Mouse (Mus musculus) heart, embryonic 16.5 days (tissue): Measurements from ENCODE around the gene Cep57l1. TPM values are rescaled to one million over a fixed set of nuclear protein-coding genes. Genes with fewer than 3 reads are reported as not detected.

Source experiments
- ATAC-seq: fragments of 200-750 bp; cut with Nextera tagmentation; replicated peaks from 2 replicates; pipeline ENCODE4 v1.8.0; 2017; ENCODE audit warnings: moderate number of reproducible peaks; ENCODE audit not compliant: insufficient read depth, low FRiP score; ENCODE audit errors: extremely low read depth
- H3K27ac ChIP-seq: fragments of 300-500 bp; sonication (generic); 2 replicates; pipeline ENCODE4 v1.5.1; 2014; ENCODE audit warnings: mild to moderate bottlenecking, low read length, control low read depth, moderate library complexity
- H3K27me3 ChIP-seq: fragments of 300-500 bp; sonication (generic); 2 replicates; pipeline ENCODE4 v1.6.1; 2014; ENCODE audit warnings: low read length, mixed read lengths; ENCODE audit not compliant: control insufficient read depth, insufficient read depth
- H3K36me3 ChIP-seq: fragments of 300-500 bp; sonication (generic); 2 replicates; pipeline ENCODE4 v1.6.1; 2014; ENCODE audit not compliant: control insufficient read depth, insufficient read depth
- H3K4me1 ChIP-seq: fragments of 300-500 bp; sonication (generic); 2 replicates; pipeline ENCODE4 v1.6.1; 2014; ENCODE audit warnings: low read length, mixed read lengths; ENCODE audit not compliant: control insufficient read depth, insufficient read depth
- H3K4me2 ChIP-seq: fragments of 300-500 bp; sonication (generic); 2 replicates; pipeline ENCODE4 v1.6.1; 2014; ENCODE audit warnings: low read depth, mild to moderate bottlenecking, control low read depth, low read length
- H3K4me3 ChIP-seq: fragments of 300-500 bp; sonication (generic); 2 replicates; pipeline ENCODE4 v1.5.1; 2014; ENCODE audit warnings: mild to moderate bottlenecking, control low read depth, low read length
- H3K9ac ChIP-seq: fragments of 300-500 bp; sonication (generic); 2 replicates; pipeline ENCODE4 v1.6.1; 2014; ENCODE audit warnings: low read length, control low read depth
- H3K9me3 ChIP-seq: fragments of 300-500 bp; sonication (generic); replicated peaks from 2 replicates; pipeline ENCODE4 v1.6.1; 2016; ENCODE audit warnings: low read length; ENCODE audit not compliant: control insufficient read depth
- WGBS: fragments of 180-500 bp; shearing (Covaris S2); extraction: QIAGEN DNeasy Blood & Tissue Kit; methylation state at CpG from one replicate; pipeline ENCODE4 v1.1.7; 2014; 5-methylcytosine and 5-hydroxymethylcytosine counted together
- polyA plus RNA-seq: library from polyadenylated mRNA; unstranded; fragments of >200 nt; fragmentation: Nextera tagmentation; extraction: Ambion mirVana; gene quantifications from 2 replicates; pipeline ENCODE4 v1.2.1, GENCODE M21; 2015

Cep57l1 gene
- polyA plus RNA-seq, 1 experiment from 2014 or later = 22.6 TPM

DNA sequence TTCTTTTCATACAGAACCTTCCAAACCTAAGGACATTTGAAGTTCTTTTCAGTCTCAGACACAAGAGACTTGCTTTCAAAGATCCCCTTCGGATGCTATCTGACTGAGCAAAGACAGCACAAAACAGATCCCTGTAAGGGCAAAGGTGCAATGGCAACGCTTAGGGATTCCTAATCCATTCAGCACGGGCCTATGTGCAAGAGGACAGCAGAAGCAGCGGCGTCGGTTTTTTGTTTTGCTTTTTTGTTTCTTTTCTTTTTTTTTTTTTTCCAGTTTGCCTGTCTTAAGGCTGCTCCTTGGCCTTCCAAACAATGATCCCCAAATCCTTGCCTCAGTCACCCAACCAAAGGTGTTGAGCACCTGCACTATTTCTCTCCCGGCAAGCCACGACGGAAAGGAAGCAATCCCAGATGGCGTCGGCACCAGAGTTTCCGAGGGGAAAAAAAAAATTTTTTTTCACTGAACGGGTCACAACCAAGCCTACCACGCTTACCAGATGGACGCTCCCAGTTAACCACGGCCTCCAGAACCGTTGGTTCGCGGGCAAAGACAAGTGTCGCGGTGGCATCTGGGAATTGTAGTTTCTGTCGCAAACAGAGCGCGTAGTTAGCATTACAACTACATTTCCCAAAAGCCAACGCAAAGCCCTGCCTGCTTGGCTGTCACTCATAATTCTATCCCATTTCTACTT lies 446 bp downstream of the Cep57l1 start:
- peaks cover 24% of the 10 kb centered on the region for H3K4me1 ChIP-seq
- 0 out of 2 replicates have a peak, but pooled peaks cover 2% of the 10 kb centered on the region for H3K36me3 ChIP-seq
- peak overlapping the region; percentile 91 for H3K9ac ChIP-seq
- no peaks in the 10 kb centered on the region for H3K27me3 ChIP-seq
- peak overlapping the region; percentile 80 for H3K4me3 ChIP-seq
- H3K9me3 ChIP-seq = no peaks in the 10 kb centered on the region
- WGBS = 3% methylated on average over 25 of the region's 25 CpGs
- H3K27ac ChIP-seq = peak overlapping the region; percentile 99
- H3K4me2 ChIP-seq = peak overlapping the region; percentile 93
- ATAC-seq = peak; percentile 72

- H3K4me1 ChIP-seq = peaks cover 2% of the 10 kb centered on the region; the same call in 1 of the 2 replicates
- no peak overlapping the region for H3K4me3 ChIP-seq
- H3K27me3 ChIP-seq = no peaks in the 10 kb centered on the region
- 83% methylated on average over 2 of the region's 2 CpGs for WGBS
- no peak overlapping the region for H3K4me2 ChIP-seq
- H3K9me3 ChIP-seq = no peaks in the 10 kb centered on the region; the same call in none of the 2 replicates
- H3K36me3 ChIP-seq = peaks cover 15% of the 10 kb centered on the region; the same call in 1 of the 2 replicates
- no peak overlapping the region for H3K27ac ChIP-seq
- no peak for ATAC-seq
- no peak overlapping the region for H3K9ac ChIP-seq
Observed at GRCm38 (mm10) chr10:41805729-41806355, 3.8 kb downstream of the Cep57l1 start.

GRCm38 (mm10) chr10:41804711-41805110 lies 5.0 kb downstream of the Cep57l1 start:
- no peak overlapping the region for H3K9ac ChIP-seq
- H3K4me3 ChIP-seq = no peak overlapping the region
- H3K27ac ChIP-seq = no peak overlapping the region
- H3K27me3 ChIP-seq = no peaks in the 10 kb centered on the region
- no peak overlapping the region for H3K4me2 ChIP-seq
- H3K36me3 ChIP-seq = peaks cover 26% of the 10 kb centered on the region
- WGBS = 88% methylated on average over 3 of the region's 3 CpGs
- peaks cover 2% of the 10 kb centered on the region; the same call in 1 of the 2 replicates for H3K4me1 ChIP-seq
- no peaks in the 10 kb centered on the region; the same call in none of the 2 replicates for H3K9me3 ChIP-seq
- no peak for ATAC-seq

GRCm38 (mm10) chr10:41803467-41803866 lies 6.2 kb downstream of the Cep57l1 start:
- 97% methylated on average over 8 of the region's 8 CpGs for WGBS
- Histone ChIP-seq H3K4me2 (no peak overlapping the region), H3K27me3 (no peaks in the 10 kb centered on the region), H3K9ac (no peak overlapping the region), H3K27ac (no peak overlapping the region), H3K4me1 (no peaks in the 10 kb centered on the region), H3K9me3 (no peaks in the 10 kb centered on the region; the same call in none of the 2 replicates), H3K36me3 (peaks cover 28% of the 10 kb centered on the region), H3K4me3 (no peak overlapping the region)
- ATAC-seq = no peak

DNA sequence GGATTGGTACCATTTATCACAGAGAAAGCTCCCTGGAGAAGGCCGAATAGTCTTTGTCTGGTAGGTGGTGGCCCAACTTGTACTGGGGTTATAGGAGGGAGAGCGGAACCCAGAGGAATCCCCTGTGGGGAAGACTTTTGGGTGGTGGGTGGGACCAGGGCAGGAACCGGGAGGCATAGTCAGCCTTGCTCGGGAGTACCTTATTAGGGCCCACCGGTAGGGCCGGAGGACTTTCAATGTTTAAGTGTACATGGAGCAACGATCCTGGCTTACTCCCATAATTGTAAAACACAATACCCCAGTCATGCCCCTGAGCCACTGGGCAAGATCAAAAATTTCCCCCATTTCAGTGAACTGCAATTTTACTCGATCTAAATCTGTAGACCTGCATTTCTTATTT lies 12.4 kb downstream of the Cep57l1 start:
- Histone ChIP-seq H3K9ac (no peak overlapping the region), H3K27me3 (no peaks in the 10 kb centered on the region), H3K9me3 (no peaks in the 10 kb centered on the region), H3K36me3 (peaks cover 40% of the 10 kb centered on the region), H3K27ac (no peak overlapping the region), H3K4me2 (no peak overlapping the region), H3K4me3 (no peak overlapping the region), H3K4me1 (no peaks in the 10 kb centered on the region)
- WGBS = 96% methylated on average over 8 of the region's 8 CpGs
- no peak for ATAC-seq

DNA sequence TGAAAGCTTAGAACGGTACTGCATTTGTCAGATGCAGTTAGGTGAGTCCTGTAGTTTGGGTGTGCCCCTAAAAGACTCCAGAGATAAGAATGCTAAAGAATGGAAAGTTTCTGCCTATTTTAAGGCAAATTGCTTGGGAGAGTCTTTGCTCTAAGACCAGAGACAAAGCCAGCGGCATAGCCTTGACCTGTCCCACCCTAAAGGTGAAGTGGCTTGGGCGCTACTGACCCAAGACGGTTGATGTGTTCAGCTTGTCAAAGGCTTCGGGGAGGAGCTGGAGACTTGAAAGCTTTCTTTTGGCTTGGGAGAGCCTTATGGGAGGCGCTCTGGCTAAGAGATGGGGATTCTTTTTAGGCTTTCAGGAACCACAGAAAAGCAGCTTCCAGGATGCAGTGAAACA lies 17.3 kb downstream of the Cep57l1 start:
- WGBS = 91% methylated on average over 6 of the region's 6 CpGs
- no peak for ATAC-seq

GRCm38 (mm10) chr10:41767254-41767653 lies 42.4 kb downstream of the Cep57l1 start:
- ATAC-seq = no peak
- no peaks in the 10 kb centered on the region for H3K4me1 ChIP-seq
- no peak overlapping the region for H3K4me2 ChIP-seq
- H3K9me3 ChIP-seq = no peaks in the 10 kb centered on the region
- no peak overlapping the region for H3K9ac ChIP-seq
- H3K36me3 ChIP-seq = no peaks in the 10 kb centered on the region
- no peak overlapping the region for H3K4me3 ChIP-seq
- WGBS = 85% methylated on average over 6 of the region's 6 CpGs
- H3K27ac ChIP-seq = no peak overlapping the region
- no peaks in the 10 kb centered on the region for H3K27me3 ChIP-seq

More for the DNA sequence above, 17.3 kb downstream of the Cep57l1 start:
- Histone ChIP-seq H3K27me3 (no peaks in the 10 kb centered on the region), H3K27ac (no peak overlapping the region), H3K4me2 (no peak overlapping the region), H3K4me3 (no peak overlapping the region), H3K36me3 (peaks cover 9% of the 10 kb centered on the region), H3K9me3 (no peaks in the 10 kb centered on the region), H3K4me1 (no peaks in the 10 kb centered on the region), H3K9ac (no peak overlapping the region)

DNA sequence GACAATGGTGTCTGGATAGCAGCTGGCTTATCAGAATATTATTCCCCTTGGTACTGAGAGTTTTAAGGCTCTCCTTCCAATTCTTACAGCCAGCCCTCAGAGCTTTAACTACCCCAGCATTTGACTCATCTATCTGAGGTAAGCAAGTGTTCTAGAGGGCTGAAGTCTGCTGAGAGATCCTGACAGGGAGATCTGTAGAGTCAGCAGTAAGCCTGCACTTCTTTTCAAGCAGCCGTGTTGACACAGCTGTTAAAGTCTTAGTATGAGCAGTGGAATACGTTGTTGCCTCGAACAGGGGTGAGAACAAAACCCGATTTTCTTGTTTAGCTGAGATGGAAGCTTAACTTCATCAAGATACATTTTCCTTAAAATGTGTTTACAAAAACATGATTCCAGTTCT lies 43.4 kb downstream of the Cep57l1 start:
- no peak overlapping the region for H3K4me3 ChIP-seq
- no peaks in the 10 kb centered on the region for H3K4me1 ChIP-seq
- no peak overlapping the region for H3K4me2 ChIP-seq
- no peak overlapping the region for H3K9ac ChIP-seq
- no peaks in the 10 kb centered on the region for H3K36me3 ChIP-seq
- 67% methylated on average over 4 of the region's 4 CpGs for WGBS
- ATAC-seq = no peak
- no peaks in the 10 kb centered on the region for H3K27me3 ChIP-seq
- no peaks in the 10 kb centered on the region for H3K9me3 ChIP-seq
- no peak overlapping the region for H3K27ac ChIP-seq

DNA sequence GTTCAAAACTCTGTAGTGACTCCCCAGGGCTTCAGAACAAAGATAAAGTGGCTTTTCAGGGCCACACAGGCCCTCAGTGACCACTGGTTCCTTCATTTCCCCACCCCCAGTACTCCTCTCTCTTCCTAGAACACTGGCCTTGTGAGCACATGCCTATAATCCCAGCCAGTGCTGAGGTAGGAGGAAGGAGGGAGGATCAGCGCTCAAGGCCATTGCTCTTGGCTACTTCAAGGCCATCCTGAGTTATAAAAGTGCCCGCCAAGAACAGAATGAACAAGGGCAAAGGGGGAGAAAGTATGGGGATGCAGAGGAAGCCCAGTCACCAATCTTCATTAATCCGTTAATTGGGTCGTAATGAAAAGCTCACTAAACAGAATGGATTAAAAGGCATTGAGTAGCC lies 44.1 kb downstream of the Cep57l1 start:
- no peak for ATAC-seq
- 88% methylated on average over 4 of the region's 4 CpGs for WGBS
- no peaks in the 10 kb centered on the region for H3K27me3 ChIP-seq
- H3K27ac ChIP-seq = no peak overlapping the region
- H3K9ac ChIP-seq = no peak overlapping the region
- H3K4me1 ChIP-seq = no peaks in the 10 kb centered on the region
- no peaks in the 10 kb centered on the region for H3K36me3 ChIP-seq
- no peak overlapping the region for H3K4me2 ChIP-seq
- H3K9me3 ChIP-seq = no peaks in the 10 kb centered on the region
- no peak overlapping the region for H3K4me3 ChIP-seq
